Mouse (Mus musculus) forebrain, embryonic 11.5 days (tissue): ENCODE results near the gene Hormad1. TPM values are rescaled to one million over a fixed set of nuclear protein-coding genes. Genes with fewer than 3 reads are reported as not detected.

Experiments
- ATAC-seq: fragments of 200-750 bp; cut with Nextera tagmentation; replicated peaks from 2 replicates; pipeline ENCODE4 v1.8.0; 2017; ENCODE audit warnings: moderate TSS enrichment; ENCODE audit not compliant: low FRiP score
- DNase-seq: peaks from one replicate; pipeline ENCODE4 v3.0.0-alpha.2; 2017; ENCODE audit warnings: low spot score
- H3K27ac ChIP-seq: fragments of 300-500 bp; sonication (generic); 2 replicates; pipeline ENCODE4 v1.5.1; 2014; ENCODE audit warnings: low read depth, low read length
- H3K27me3 ChIP-seq: fragments of 300-500 bp; sonication (generic); 2 replicates; pipeline ENCODE4 v1.6.1; 2014; ENCODE audit warnings: mild to moderate bottlenecking, low read length, mixed read lengths; ENCODE audit not compliant: control insufficient read depth, insufficient read depth
- H3K36me3 ChIP-seq: fragments of 300-500 bp; sonication (generic); 2 replicates; pipeline ENCODE4 v1.6.1; 2014; ENCODE audit warnings: mild to moderate bottlenecking, low read length, moderate library complexity, mixed read lengths; ENCODE audit not compliant: control insufficient read depth, insufficient read depth
- H3K4me1 ChIP-seq: fragments of 300-500 bp; sonication (generic); replicated peaks from 2 replicates; pipeline ENCODE4 v1.6.1; 2014; ENCODE audit warnings: low read length, mixed read lengths; ENCODE audit not compliant: control insufficient read depth, insufficient read depth
- H3K4me2 ChIP-seq: fragments of 300-500 bp; sonication (generic); 2 replicates; pipeline ENCODE4 v1.6.1; 2014; ENCODE audit warnings: low read depth, mild to moderate bottlenecking, low read length, moderate library complexity, mixed read lengths; ENCODE audit not compliant: severe bottlenecking
- H3K4me3 ChIP-seq: fragments of 300-500 bp; sonication (generic); 2 replicates; pipeline ENCODE4 v1.5.1; 2014; ENCODE audit warnings: low read depth, low read length
- H3K9ac ChIP-seq: fragments of 300-500 bp; sonication (generic); 2 replicates; pipeline ENCODE4 v1.6.1; 2014; ENCODE audit warnings: low read length
- H3K9me3 ChIP-seq: fragments of 300-500 bp; sonication (generic); 2 replicates; pipeline ENCODE4 v1.6.1; 2016; ENCODE audit warnings: low read length, mixed read lengths; ENCODE audit not compliant: control insufficient read depth
- WGBS: fragments of 180-500 bp; shearing (Covaris S2); extraction: QIAGEN DNeasy Blood & Tissue Kit; methylation state at CpG from one replicate; pipeline ENCODE4 v1.1.7; 2014; 5-methylcytosine and 5-hydroxymethylcytosine counted together
- polyA plus RNA-seq: library from polyadenylated mRNA; unstranded; fragments of >200 nt; fragmentation: Nextera tagmentation; extraction: Ambion mirVana; gene quantifications from 2 replicates; pipeline ENCODE4 v1.2.1, GENCODE M21; 2014

Hormad1 gene
- polyA plus RNA-seq, 1 experiment from 2014 or later: not detected

GRCm38 (mm10) chr3:95635636-95636035, 76.2 kb downstream of the Hormad1 start:
- ATAC-seq: no peak
- H3K27ac ChIP-seq: no peak overlapping the region
- H3K9me3 ChIP-seq: no peaks in the 10 kb centered on the region
- no peak overlapping the region for H3K9ac ChIP-seq
- WGBS: 87% methylated on average over 4 of the region's 4 CpGs
- no peaks in the 10 kb centered on the region for H3K27me3 ChIP-seq
- no peak overlapping the region for H3K4me2 ChIP-seq
- no peak for DNase-seq
- H3K36me3 ChIP-seq: peaks cover 7% of the 10 kb centered on the region; the same call in 1 of the 2 replicates
- no peak overlapping the region for H3K4me3 ChIP-seq
- H3K4me1 ChIP-seq: no peaks in the 10 kb centered on the region

DNA sequence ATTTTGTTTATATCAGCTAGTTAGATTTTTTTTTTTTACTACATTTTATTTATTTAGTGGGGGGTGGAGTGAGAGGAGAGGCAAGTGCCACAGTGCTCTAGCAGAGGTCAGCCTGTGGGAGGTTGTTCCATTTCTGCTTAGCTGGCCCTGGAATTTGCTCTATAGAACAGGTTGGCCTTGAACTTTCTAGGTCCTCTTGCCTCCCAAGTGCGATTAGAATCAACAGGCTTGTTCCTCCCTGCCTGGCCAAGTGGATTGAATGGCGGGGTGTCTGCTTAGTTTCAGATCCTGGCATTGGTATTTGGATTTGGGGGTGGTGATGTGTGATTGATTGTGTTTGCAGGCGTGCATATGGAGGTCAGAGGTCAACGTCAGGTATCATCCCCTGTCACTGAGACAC, 76.6 kb downstream of the Hormad1 start:
- H3K4me2 ChIP-seq: no peak overlapping the region
- H3K4me1 ChIP-seq: no peaks in the 10 kb centered on the region
- no peaks in the 10 kb centered on the region for H3K9me3 ChIP-seq
- H3K4me3 ChIP-seq: no peak overlapping the region
- no peaks in the 10 kb centered on the region for H3K27me3 ChIP-seq
- H3K36me3 ChIP-seq: peaks cover 7% of the 10 kb centered on the region; the same call in 1 of the 2 replicates
- ATAC-seq (no peak), DNase-seq (no peak)
- WGBS: 96% methylated on average over 4 of the region's 4 CpGs
- no peak overlapping the region for H3K9ac ChIP-seq
- H3K27ac ChIP-seq: no peak overlapping the region

Other genes starting within 250 kb of the Hormad1 start
- gene Cers2, start 244.9 kb upstream of the Hormad1 start, polyA plus RNA-seq: 111 and 122 TPM in 2 replicates
- gene Setdb1, start 202.5 kb upstream of the Hormad1 start, polyA plus RNA-seq: 74.9 and 76.7 TPM in 2 replicates
- gene 4930558C23Rik, start 156.8 kb upstream of the Hormad1 start, polyA plus RNA-seq: not detected in 2 replicates
- gene Arnt, start 125.3 kb upstream of the Hormad1 start, polyA plus RNA-seq: 26.7 and 27.8 TPM in 2 replicates
- 5.0 and 5.6 TPM in 2 replicates for gene Ctsk, start 60.4 kb upstream of the Hormad1 start, polyA plus RNA-seq
- gene Ctss, start 32.9 kb upstream of the Hormad1 start, polyA plus RNA-seq: 4.9 and 6.9 TPM in 2 replicates
- 35.1 and 36.1 TPM in 2 replicates for gene Golph3l, start 29.3 kb downstream of the Hormad1 start, polyA plus RNA-seq
- 85.1 and 94.3 TPM in 2 replicates for gene Ensa, start 65.3 kb downstream of the Hormad1 start, polyA plus RNA-seq
- 66.8 and 69.9 TPM in 2 replicates for gene Mcl1, start 99.1 kb downstream of the Hormad1 start, polyA plus RNA-seq
- gene Adamtsl4, start 128.2 kb downstream of the Hormad1 start, polyA plus RNA-seq: 0.64 and 1.6 TPM in 2 replicates
- gene Ecm1, start 179.9 kb downstream of the Hormad1 start, polyA plus RNA-seq: 17.2 and 19.4 TPM in 2 replicates
- gene Tars2, start 200.5 kb downstream of the Hormad1 start, polyA plus RNA-seq: 54.9 and 61.6 TPM in 2 replicates